Mouse (Mus musculus) erythroblast, embryonic 14.5 days (primary cell): ENCODE data around the gene Wfdc13.

Source experiments
- GATA1 ChIP-seq: IDR thresholded peaks from 2 replicates; pipeline ENCODE4 v1.6.1; 2012; ENCODE audit warnings: low read length, inconsistent platforms, mixed read lengths
- TAL1 ChIP-seq: IDR thresholded peaks from 3 replicates; pipeline ENCODE4 v1.6.1; 2012; ENCODE audit warnings: low read length, inconsistent platforms, mixed read lengths

DNA sequence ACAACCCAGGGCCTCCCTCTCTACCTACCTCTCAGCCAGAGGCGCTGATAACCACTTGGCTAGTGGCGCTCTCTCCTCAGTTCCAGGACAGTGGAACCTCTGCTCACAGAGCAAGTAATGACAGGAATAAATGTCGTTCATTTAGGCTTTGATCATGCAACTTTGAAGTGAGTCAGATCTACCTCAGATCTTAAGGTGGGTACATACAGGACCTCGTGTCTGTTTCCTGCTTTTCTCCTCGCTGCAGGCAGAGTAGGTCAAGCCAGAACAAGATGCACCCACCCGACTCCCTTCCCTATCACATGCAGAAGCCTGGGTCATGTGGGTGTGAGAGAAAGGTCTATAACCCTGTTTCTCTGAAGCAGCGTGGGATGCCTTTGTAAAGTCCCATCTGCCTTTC is 10.9 kb upstream of the Wfdc13 start, which contains the start of gene Wfdc11:
- TF ChIP-seq GATA1 (no peak), TAL1 (no peak)
